Mouse (Mus musculus) activated CD4-positive, CD25-positive, alpha-beta regulatory T cell, adult 9 weeks (primary cell): ENCODE measurements around the gene E4f1. TPM values are rescaled to one million over a fixed set of nuclear protein-coding genes. Genes with fewer than 3 reads are reported as not detected.

ENCODE experiments used
- polyA plus RNA-seq: library from polyadenylated mRNA; unstranded; fragments of 100-300 nt; shearing (Covaris generic); gene quantifications from one replicate; pipeline ENCODE4 v1.2.1, GENCODE M21; 2017

E4f1 gene
- 70.7 TPM for polyA plus RNA-seq

DNA sequence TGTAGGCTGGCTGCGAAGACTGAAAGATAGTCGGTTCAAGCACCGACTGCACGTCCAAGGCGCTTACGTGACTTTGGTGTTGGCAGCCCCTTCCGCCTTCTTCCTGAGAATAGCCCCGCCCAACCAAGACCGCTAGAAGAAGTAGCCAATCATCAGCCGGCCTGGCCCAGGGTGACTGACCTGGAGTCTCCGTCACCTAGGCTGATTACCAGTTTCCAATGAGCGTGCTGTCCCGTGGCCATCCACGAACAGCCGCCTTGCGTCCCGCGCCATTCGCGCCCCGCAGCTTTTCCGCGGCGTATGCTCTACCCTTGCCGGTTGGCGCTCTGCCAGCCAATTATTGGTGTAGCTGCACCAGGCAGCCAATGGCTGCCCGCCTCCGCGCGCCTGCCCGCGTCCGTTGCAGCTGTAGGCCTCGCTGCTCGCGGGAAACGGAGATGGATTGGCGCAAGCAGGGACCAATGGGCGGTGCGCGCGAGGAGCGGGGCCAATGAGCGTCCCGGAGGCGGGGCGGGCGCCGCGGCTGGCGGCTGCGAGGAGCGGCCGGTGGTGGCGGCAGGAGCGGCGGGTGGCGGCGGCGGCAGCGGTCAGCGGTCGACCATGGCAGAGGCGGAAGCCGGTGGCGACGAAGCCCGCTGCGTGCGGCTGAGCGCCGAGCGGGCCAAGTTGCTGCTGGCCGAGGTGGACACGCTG is at the start of gene E4f1, which contains the start of gene Pgp:
E4f1 (minus strand) TSS at position 404 of the 693 bp plus-strand sequence.
Pgp (plus strand) TSS at position 483 of the 693 bp plus-strand sequence.

DNA sequence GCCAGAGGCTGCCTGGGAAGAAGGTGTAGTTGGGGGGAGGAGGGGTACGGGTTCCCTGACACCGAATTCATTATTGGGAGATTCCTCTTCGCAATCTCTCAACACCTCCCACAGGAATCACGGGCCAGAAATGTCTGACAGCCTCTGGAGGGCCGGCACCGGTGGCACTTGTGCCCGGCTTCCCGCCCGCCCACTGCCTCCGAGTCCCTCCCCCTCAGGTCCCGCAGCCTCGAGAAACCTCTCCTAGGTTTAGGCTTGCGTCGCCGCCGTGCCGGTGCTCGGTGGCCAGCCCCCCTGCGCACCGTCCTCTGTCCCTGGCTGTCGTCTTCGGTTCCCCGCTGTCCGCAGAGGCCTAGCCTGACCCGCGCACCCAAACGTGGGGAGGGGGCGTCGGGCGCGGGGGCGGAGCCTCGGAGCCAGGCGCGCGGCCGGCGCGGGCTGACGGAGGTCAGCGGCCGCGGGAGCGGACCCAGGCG is 18.1 kb upstream of the E4f1 start, which contains the start of gene Caskin1:
Caskin1 (plus strand) TSS at position 416 of the 476 bp plus-strand sequence.

DNA sequence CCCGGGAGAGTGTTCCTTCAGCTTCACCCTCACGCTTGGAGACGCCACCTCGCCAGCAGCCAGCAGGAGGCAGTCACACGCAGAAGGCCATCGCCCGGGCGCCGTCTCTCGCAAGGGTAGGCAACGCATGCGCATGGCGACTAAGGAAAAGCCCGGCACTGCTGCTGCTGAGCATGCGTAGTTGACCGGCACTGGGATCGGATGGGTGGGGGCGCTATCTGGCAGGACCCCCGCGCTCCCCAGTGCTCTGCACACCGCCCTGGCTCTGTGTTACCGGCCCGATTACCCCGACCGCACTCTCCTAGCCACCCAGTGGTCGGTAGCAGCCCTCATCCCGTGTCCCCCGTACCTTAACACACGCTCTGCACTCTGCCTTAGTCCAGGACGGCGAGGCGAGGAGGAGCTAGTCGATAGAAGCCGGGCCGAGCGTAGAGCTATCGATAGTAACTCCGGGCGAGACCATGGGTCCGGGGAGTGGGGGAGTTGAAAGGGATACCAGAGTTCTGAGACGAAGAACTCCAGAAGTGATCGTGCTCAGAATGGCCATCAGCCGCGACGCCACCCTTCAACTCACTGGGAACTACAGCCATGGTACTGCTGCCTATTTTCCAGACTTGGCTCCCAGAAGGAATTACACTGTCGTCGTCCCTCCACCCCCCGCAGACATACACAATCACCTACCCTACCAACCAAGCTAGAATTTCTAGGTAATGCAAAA is 8.7 kb upstream of the E4f1 start, which contains the start of gene Mlst8:
Mlst8 (minus strand) TSS at position 416 of the 718 bp plus-strand sequence.

DNA sequence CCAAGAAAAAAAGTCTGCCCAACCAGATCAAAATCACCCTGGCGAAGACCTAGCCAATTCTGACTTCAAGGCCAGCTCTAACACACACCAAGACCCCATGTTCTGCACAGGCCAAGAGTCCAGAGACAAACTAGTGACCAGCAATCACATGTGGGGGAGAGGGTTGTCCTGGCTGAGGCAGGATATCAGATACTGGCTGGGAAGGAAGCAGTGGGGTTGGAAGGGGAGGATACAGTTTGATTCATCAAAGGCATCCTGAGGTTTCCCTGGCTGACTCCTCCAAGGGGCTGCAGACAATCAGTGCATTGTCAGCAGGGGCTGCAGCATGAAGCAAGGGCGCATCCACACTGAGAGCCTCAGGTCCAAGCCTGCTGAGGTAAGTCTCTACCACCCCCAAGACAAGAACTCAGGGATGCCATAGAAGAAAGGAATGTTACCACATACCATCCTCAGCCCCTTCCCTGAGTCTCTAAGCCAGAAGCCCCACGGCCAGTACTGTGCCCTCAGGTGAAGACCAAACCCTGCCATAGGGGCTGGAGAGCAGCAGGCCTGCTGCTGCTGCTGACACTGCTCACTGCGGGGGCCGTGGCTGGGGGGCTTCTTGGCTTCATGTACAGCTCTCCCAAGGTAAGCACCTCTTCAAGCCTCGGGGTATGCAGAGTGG is 3.6 kb upstream of the E4f1 start, which contains the start of gene Bricd5:
Bricd5 (plus strand) TSS at position 273 of the 664 bp plus-strand sequence.

DNA sequence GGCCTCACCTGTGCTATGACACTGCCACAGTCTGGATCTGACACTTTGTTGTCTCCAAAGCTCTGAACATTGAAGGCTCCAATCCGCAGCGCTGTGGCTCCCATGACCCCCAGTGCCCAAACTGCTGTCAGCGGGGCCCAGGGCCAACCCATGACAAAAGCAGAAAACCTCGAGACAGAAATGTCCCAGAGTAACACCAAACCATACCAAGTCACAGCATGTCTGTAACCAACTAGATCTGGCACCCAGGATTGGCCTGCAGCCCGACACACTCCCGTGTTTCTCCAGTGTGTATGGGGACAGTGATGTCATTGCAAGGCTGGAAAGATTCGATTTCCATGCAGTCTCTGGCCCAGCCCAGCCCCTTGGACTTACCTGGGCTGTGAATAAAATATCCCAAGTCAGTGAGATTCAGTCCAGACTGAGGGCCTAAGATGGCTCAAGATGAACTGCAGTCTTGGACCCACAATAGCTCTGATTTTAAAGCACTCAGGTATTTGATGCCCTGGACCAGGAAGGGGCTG is 27.4 kb downstream of the E4f1 start, which contains the start of gene Dnase1l2:
Dnase1l2 (minus strand) TSS at position 474 of the 524 bp plus-strand sequence.

DNA sequence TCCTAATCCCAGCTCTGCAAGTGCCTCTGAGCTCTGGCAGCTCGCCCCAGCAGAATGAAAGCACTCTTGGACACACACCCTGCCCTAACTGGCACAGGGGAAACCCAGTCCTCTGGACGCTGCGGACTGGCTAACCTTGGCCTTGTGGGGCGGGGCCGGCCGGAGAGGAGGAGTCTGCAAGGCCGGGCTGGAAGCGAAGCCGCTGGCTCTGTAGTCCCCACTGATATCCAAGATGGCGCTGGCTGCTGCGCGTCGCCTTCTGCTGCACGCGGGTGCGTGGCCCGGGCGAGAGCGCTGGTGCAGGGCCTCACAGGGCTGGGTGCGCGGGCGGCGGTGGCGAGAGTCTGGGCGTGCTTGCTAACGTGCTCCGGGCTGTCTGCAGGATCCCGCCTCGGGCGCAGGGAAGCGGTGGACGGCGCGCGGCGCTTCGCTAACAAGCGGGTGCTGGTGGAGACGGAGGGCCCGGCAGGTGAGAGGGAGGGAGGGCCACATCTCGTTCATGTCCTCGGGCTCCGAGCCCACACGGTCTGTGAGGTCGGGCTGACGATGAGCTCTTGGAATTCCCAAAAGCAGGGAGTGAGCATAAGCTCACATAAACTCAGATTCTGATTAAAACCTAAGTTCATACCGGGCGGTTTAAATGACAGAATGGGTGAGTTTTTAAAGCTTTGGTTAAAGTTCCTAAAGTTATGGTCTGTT is 43.5 kb downstream of the E4f1 start, which contains the start of gene Eci1:
Eci1 (plus strand) TSS at position 171 of the 699 bp plus-strand sequence.

DNA sequence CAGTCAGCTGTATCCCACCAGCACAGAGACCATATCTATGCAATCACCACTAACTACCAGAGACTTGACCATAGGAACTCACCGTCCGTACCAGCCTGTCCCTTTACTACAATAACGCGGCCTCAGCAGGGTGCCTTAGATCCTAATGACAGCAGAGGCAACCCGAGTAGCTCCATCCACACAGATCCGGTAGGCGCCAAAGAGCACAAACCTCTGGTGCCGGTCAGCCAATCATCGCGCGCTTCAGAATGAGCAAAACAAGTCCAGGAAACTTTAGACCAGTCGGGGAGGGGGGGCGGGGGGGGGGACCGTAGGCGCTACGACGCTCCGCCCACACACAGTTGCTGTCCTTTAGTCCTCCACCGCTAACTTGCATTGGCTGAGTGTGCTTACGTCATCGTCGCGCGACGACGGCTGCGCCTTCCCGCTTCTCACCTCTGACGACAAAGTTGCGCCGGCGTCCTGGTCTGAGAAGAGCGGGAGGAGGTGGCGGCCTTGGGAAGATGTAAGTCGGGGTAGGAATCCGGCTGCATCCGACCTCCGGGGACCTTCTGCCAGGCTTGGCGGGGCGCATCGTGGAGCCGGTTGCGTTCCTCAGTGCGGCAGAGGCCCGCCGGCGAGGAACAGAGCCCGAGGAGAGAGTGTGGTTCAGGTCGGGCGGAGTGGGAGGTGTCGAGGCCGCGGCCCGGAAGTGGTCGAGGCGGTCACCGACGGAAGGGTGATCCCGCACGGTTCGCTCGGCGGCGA is 55.7 kb downstream of the E4f1 start, which contains the start of gene Rnps1:
Rnps1 (plus strand) TSS at position 336 of the 747 bp plus-strand sequence.

Other genes with a start within 250 kb of the E4f1 start
- gene Tedc2, start 249.5 kb downstream of the E4f1 start, polyA plus RNA-seq: 5.1 TPM
- 7.1 TPM for gene Ccnf, start 218.8 kb downstream of the E4f1 start, polyA plus RNA-seq
- gene Abca17, start 119.2 kb downstream of the E4f1 start, polyA plus RNA-seq: 0.39 TPM
- 41.4 TPM for gene Abca3, start 118.4 kb downstream of the E4f1 start, polyA plus RNA-seq
- 194 TPM for gene Rnps1, start 55.7 kb downstream of the E4f1 start, polyA plus RNA-seq
- gene Eci1, start 43.7 kb downstream of the E4f1 start, polyA plus RNA-seq: 90.8 TPM
- 5.3 TPM for gene Dnase1l2, start 27.2 kb downstream of the E4f1 start, polyA plus RNA-seq
- gene Pgp, start 79 bp upstream of the E4f1 start, polyA plus RNA-seq: 3.8 TPM
- not detected for gene Bricd5, start 3.6 kb upstream of the E4f1 start, polyA plus RNA-seq
- 28.4 TPM for gene Mlst8, start 8.8 kb upstream of the E4f1 start, polyA plus RNA-seq
- 0.11 TPM for gene Caskin1, start 18.3 kb upstream of the E4f1 start, polyA plus RNA-seq
- gene Traf7, start 57.6 kb upstream of the E4f1 start, polyA plus RNA-seq: 97.6 TPM
- 6.5 TPM for gene Rab26, start 63.9 kb upstream of the E4f1 start, polyA plus RNA-seq
- gene Pkd1, start 79.5 kb upstream of the E4f1 start, polyA plus RNA-seq: 17.8 TPM
- gene Tsc2, start 162.3 kb upstream of the E4f1 start, polyA plus RNA-seq: 48.8 TPM
- gene Nthl1, start 162.4 kb upstream of the E4f1 start, polyA plus RNA-seq: 6.0 TPM
- gene Slc9a3r2, start 180.0 kb upstream of the E4f1 start, polyA plus RNA-seq: not detected
- not detected for gene Npw, start 188.1 kb upstream of the E4f1 start, polyA plus RNA-seq
- gene Zfp598, start 199.4 kb upstream of the E4f1 start, polyA plus RNA-seq: 2.3 TPM
- gene Syngr3, start 219.6 kb upstream of the E4f1 start, polyA plus RNA-seq: 0.88 TPM
- gene Gfer, start 225.8 kb upstream of the E4f1 start, polyA plus RNA-seq: 7.8 TPM
- gene Noxo1, start 225.9 kb upstream of the E4f1 start, polyA plus RNA-seq: 1.4 TPM
- gene Tbl3, start 237.3 kb upstream of the E4f1 start, polyA plus RNA-seq: 60.9 TPM
- not detected for gene Rnf151, start 247.8 kb upstream of the E4f1 start, polyA plus RNA-seq
- 789 TPM for gene Rps2, start 247.8 kb upstream of the E4f1 start, polyA plus RNA-seq